Mouse (Mus musculus) cerebellum, adult 2 months (tissue): Measurements from ENCODE around the gene Btg1.

Experiments
- CTCF ChIP-seq: fragments of 200-500 bp; IDR thresholded peaks from 2 replicates; pipeline ENCODE4 v1.5.1; 2011; ENCODE audit warnings: low read depth, mild to moderate bottlenecking, control low read depth, low read length, moderate library complexity, borderline replicate concordance; ENCODE audit not compliant: insufficient read depth
- POLR2A ChIP-seq: fragments of 200-500 bp; IDR thresholded peaks from 2 replicates; pipeline ENCODE4 v1.6.1; 2011; ENCODE audit warnings: low read length, control low read depth, borderline replicate concordance; ENCODE audit not compliant: insufficient read depth

DNA sequence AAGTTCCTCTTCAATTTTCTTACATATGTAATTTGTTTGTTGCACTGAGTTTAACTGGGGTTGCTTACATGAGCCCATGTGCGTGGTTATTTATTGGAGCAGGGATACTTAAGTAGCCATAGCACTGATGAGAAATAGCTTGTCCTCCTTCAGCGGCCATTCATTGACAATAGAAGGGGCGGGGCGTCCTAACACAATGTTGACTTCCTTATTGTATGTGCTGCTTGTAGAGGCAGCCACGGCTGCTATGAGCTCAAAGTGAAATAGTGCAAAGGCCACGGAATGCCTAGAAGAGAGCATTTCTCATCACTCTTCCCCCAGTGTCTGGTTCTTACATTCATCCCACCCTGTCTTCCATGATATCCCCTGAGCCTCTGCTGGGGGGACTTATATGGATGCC is 42.0 kb upstream of the Btg1 start:
- TF ChIP-seq CTCF (no peak), POLR2A (no peak)
